Mouse (Mus musculus) liver, embryonic 13.5 days (tissue): ENCODE results near the gene Gpc1. TPM values are rescaled to one million over a fixed set of nuclear protein-coding genes. Genes with fewer than 3 reads are reported as not detected.

Source experiments
- ATAC-seq: fragments of 200-750 bp; cut with Nextera tagmentation; 2 replicates; pipeline ENCODE4 v1.8.0; 2017; ENCODE audit warnings: low read depth, mild to moderate bottlenecking, moderate number of reproducible peaks, moderate library complexity
- DNase-seq: peaks from one replicate; pipeline ENCODE4 v3.0.0; 2022
- H3K27ac ChIP-seq: fragments of 300-500 bp; sonication (generic); 2 replicates; pipeline ENCODE4 v1.5.1; 2015; ENCODE audit warnings: moderate library complexity, mild to moderate bottlenecking, inconsistent platforms
- H3K27me3 ChIP-seq: fragments of 300-500 bp; sonication (generic); 2 replicates; pipeline ENCODE4 v1.6.1; 2015; ENCODE audit warnings: mild to moderate bottlenecking, inconsistent platforms
- H3K36me3 ChIP-seq: fragments of 300-500 bp; sonication (generic); 2 replicates; pipeline ENCODE4 v1.6.1; 2015; ENCODE audit warnings: mild to moderate bottlenecking, inconsistent platforms
- H3K4me1 ChIP-seq: fragments of 300-500 bp; sonication (generic); replicated peaks from 2 replicates; pipeline ENCODE4 v1.6.1; 2015; ENCODE audit warnings: inconsistent platforms
- H3K4me2 ChIP-seq: fragments of 300-500 bp; sonication (generic); 2 replicates; pipeline ENCODE4 v1.6.1; 2015; ENCODE audit warnings: inconsistent platforms, mild to moderate bottlenecking, moderate library complexity
- H3K4me3 ChIP-seq: fragments of 300-500 bp; sonication (generic); replicated peaks from 2 replicates; pipeline ENCODE4 v1.5.1; 2015; ENCODE audit warnings: mild to moderate bottlenecking, inconsistent platforms
- H3K9ac ChIP-seq: fragments of 300-500 bp; sonication (generic); 2 replicates; pipeline ENCODE4 v1.6.1; 2015; ENCODE audit warnings: mild to moderate bottlenecking, inconsistent platforms
- H3K9me3 ChIP-seq: fragments of 300-500 bp; sonication (generic); replicated peaks from 2 replicates; pipeline ENCODE4 v1.6.1; 2016; ENCODE audit warnings: inconsistent platforms
- WGBS: fragments of 180-500 bp; shearing (Covaris S2); methylation state at CpG from one replicate; pipeline ENCODE4 v1.1.7; 2015; ENCODE audit not compliant: insufficient replicate concordance; 5-methylcytosine and 5-hydroxymethylcytosine counted together
- polyA plus RNA-seq: library from polyadenylated mRNA; unstranded; fragments of >200 nt; fragmentation: Nextera tagmentation; extraction: Ambion mirVana; gene quantifications from 2 replicates; pipeline ENCODE4 v1.2.1, GENCODE M21; 2015

Gene Gpc1
- 2.7 TPM in 2 replicates for polyA plus RNA-seq

GRCm38 (mm10) chr1:92831188-92832001, at the start of gene Gpc1:
Gene Gpc1, plus strand, starts transcription at chr1:92831645.
- Histone ChIP-seq H3K9me3 (no peaks in the 10 kb centered on the region), H3K4me2 (peak within 1 kb of the TSS; percentile 72), H3K27me3 (peaks cover 63% of the 10 kb centered on the region), H3K9ac (peak within 1 kb of the TSS; percentile 54), H3K36me3 (no peaks in the 10 kb centered on the region), H3K27ac (no peak within 1 kb of the TSS), H3K4me3 (peak within 1 kb of the TSS; percentile 55), H3K4me1 (peaks cover 13% of the 10 kb centered on the region; the same call in 1 of the 2 replicates)
- DNase-seq: no peak
- peak; percentile 67 for ATAC-seq
- WGBS: under 1% methylated on average over 67 of the region's 99 CpGs

- no peak overlapping the region for H3K4me3 ChIP-seq
- 51% methylated on average over 4 of the region's 4 CpGs for WGBS
- ATAC-seq (no peak), DNase-seq (no peak)
- no peak overlapping the region for H3K27ac ChIP-seq
- no peak overlapping the region for H3K4me2 ChIP-seq
- H3K36me3 ChIP-seq: no peaks in the 10 kb centered on the region
- no peak overlapping the region for H3K9ac ChIP-seq
- H3K9me3 ChIP-seq: no peaks in the 10 kb centered on the region
- H3K27me3 ChIP-seq: no peaks in the 10 kb centered on the region
- H3K4me1 ChIP-seq: no peaks in the 10 kb centered on the region
Measured at GRCm38 (mm10) chr1:92781862-92782261, 49.6 kb upstream of the Gpc1 start.

- WGBS: 57% methylated on average over 6 of the region's 6 CpGs
- H3K9ac ChIP-seq: no peak overlapping the region
- H3K4me3 ChIP-seq: no peak overlapping the region
- no peak overlapping the region for H3K27ac ChIP-seq
- no peaks in the 10 kb centered on the region for H3K4me1 ChIP-seq
- H3K36me3 ChIP-seq: no peaks in the 10 kb centered on the region
- no peaks in the 10 kb centered on the region for H3K27me3 ChIP-seq
- DNase-seq: no peak
- no peaks in the 10 kb centered on the region for H3K9me3 ChIP-seq
- ATAC-seq: no peak
- H3K4me2 ChIP-seq: no peak overlapping the region
Measured at GRCm38 (mm10) chr1:92782587-92782986, 48.9 kb upstream of the Gpc1 start.

GRCm38 (mm10) chr1:92787221-92787620, 44.2 kb upstream of the Gpc1 start:
- Histone ChIP-seq H3K4me1 (no peaks in the 10 kb centered on the region), H3K9me3 (no peaks in the 10 kb centered on the region), H3K27me3 (no peaks in the 10 kb centered on the region), H3K4me2 (no peak overlapping the region), H3K27ac (no peak overlapping the region), H3K4me3 (no peak overlapping the region), H3K36me3 (no peaks in the 10 kb centered on the region), H3K9ac (no peak overlapping the region)
- DNase-seq (no peak), ATAC-seq (no peak)
- WGBS: 59% methylated on average over 8 of the region's 8 CpGs

GRCm38 (mm10) chr1:92788049-92788448, 43.4 kb upstream of the Gpc1 start:
- Histone ChIP-seq H3K27ac (no peak overlapping the region), H3K4me3 (no peak overlapping the region), H3K36me3 (no peaks in the 10 kb centered on the region), H3K4me2 (no peak overlapping the region), H3K4me1 (no peaks in the 10 kb centered on the region), H3K9ac (no peak overlapping the region), H3K27me3 (no peaks in the 10 kb centered on the region), H3K9me3 (no peaks in the 10 kb centered on the region)
- ATAC-seq (no peak), DNase-seq (no peak)
- WGBS: 63% methylated on average over 7 of the region's 7 CpGs

GRCm38 (mm10) chr1:92790628-92791027, 40.8 kb upstream of the Gpc1 start:
- H3K27ac ChIP-seq: no peak overlapping the region
- H3K4me1 ChIP-seq: no peaks in the 10 kb centered on the region
- no peaks in the 10 kb centered on the region for H3K9me3 ChIP-seq
- no peaks in the 10 kb centered on the region for H3K36me3 ChIP-seq
- H3K4me3 ChIP-seq: no peak overlapping the region
- ATAC-seq (no peak), DNase-seq (no peak)
- WGBS: 40% methylated on average over 7 of the region's 7 CpGs
- H3K27me3 ChIP-seq: no peaks in the 10 kb centered on the region
- no peak overlapping the region for H3K9ac ChIP-seq
- no peak overlapping the region for H3K4me2 ChIP-seq

- ATAC-seq (0 out of 2 replicates have a peak, but pooled peaks have one; percentile 23), DNase-seq (no peak)
- 9% methylated on average over 10 of the region's 10 CpGs for WGBS
- Histone ChIP-seq H3K9ac (no peak overlapping the region), H3K9me3 (no peaks in the 10 kb centered on the region), H3K27ac (no peak overlapping the region; the same call in 1 of the 2 replicates), H3K4me3 (no peak overlapping the region), H3K4me1 (no peaks in the 10 kb centered on the region), H3K27me3 (no peaks in the 10 kb centered on the region), H3K36me3 (no peaks in the 10 kb centered on the region), H3K4me2 (0 out of 2 replicates have a peak overlapping the region, but pooled peaks have one; percentile 6)
Measured at GRCm38 (mm10) chr1:92791070-92791831, 40.2 kb upstream of the Gpc1 start.

GRCm38 (mm10) chr1:92793781-92794180, 37.7 kb upstream of the Gpc1 start:
- Histone ChIP-seq H3K27me3 (no peaks in the 10 kb centered on the region), H3K27ac (no peak overlapping the region), H3K36me3 (no peaks in the 10 kb centered on the region), H3K4me3 (no peak overlapping the region), H3K9ac (no peak overlapping the region), H3K9me3 (no peaks in the 10 kb centered on the region), H3K4me1 (no peaks in the 10 kb centered on the region), H3K4me2 (no peak overlapping the region)
- ATAC-seq: no peak
- WGBS: 52% methylated on average over 5 of the region's 5 CpGs
- no peak for DNase-seq

- H3K9me3 ChIP-seq: no peaks in the 10 kb centered on the region
- H3K4me3 ChIP-seq: no peak overlapping the region
- no peaks in the 10 kb centered on the region for H3K4me1 ChIP-seq
- WGBS: 31% methylated on average over 2 of the region's 2 CpGs
- no peak for ATAC-seq
- H3K27ac ChIP-seq: no peak overlapping the region
- no peaks in the 10 kb centered on the region for H3K27me3 ChIP-seq
- DNase-seq: no peak
- no peak overlapping the region for H3K9ac ChIP-seq
- H3K4me2 ChIP-seq: no peak overlapping the region
- H3K36me3 ChIP-seq: no peaks in the 10 kb centered on the region
Measured at GRCm38 (mm10) chr1:92798425-92798824, 33.0 kb upstream of the Gpc1 start.

- H3K9ac ChIP-seq: no peak overlapping the region
- no peaks in the 10 kb centered on the region for H3K36me3 ChIP-seq
- ATAC-seq (no peak), DNase-seq (no peak)
- H3K4me3 ChIP-seq: no peak overlapping the region
- H3K4me1 ChIP-seq: no peaks in the 10 kb centered on the region
- no peak overlapping the region for H3K27ac ChIP-seq
- H3K27me3 ChIP-seq: no peaks in the 10 kb centered on the region
- no peak overlapping the region for H3K4me2 ChIP-seq
- H3K9me3 ChIP-seq: no peaks in the 10 kb centered on the region
- 54% methylated on average over 5 of the region's 5 CpGs for WGBS
Measured at GRCm38 (mm10) chr1:92799653-92800052, 31.8 kb upstream of the Gpc1 start.

- Histone ChIP-seq H3K4me2 (no peak overlapping the region), H3K9ac (no peak overlapping the region), H3K36me3 (no peaks in the 10 kb centered on the region), H3K27me3 (no peaks in the 10 kb centered on the region), H3K4me3 (no peak overlapping the region), H3K27ac (no peak overlapping the region), H3K4me1 (no peaks in the 10 kb centered on the region), H3K9me3 (no peaks in the 10 kb centered on the region)
- 63% methylated on average over 1 of the region's 1 CpGs for WGBS
- no peak for DNase-seq
- no peak for ATAC-seq
Measured at GRCm38 (mm10) chr1:92802362-92802761, 29.1 kb upstream of the Gpc1 start.
